Mouse (Mus musculus) forebrain, embryonic 11.5 days (tissue): ENCODE results near the gene Grb7. TPM values are rescaled to one million over a fixed set of nuclear protein-coding genes. Genes with fewer than 3 reads are reported as not detected.

Experiments used
- ATAC-seq: fragments of 200-750 bp; cut with Nextera tagmentation; replicated peaks from 2 replicates; pipeline ENCODE4 v1.8.0; 2017; ENCODE audit warnings: moderate TSS enrichment; ENCODE audit not compliant: low FRiP score
- DNase-seq: peaks from one replicate; pipeline ENCODE4 v3.0.0-alpha.2; 2017; ENCODE audit warnings: low spot score
- H3K27ac ChIP-seq: fragments of 300-500 bp; sonication (generic); 2 replicates; pipeline ENCODE4 v1.5.1; 2014; ENCODE audit warnings: low read depth, low read length
- H3K27me3 ChIP-seq: fragments of 300-500 bp; sonication (generic); 2 replicates; pipeline ENCODE4 v1.6.1; 2014; ENCODE audit warnings: mild to moderate bottlenecking, low read length, mixed read lengths; ENCODE audit not compliant: control insufficient read depth, insufficient read depth
- H3K36me3 ChIP-seq: fragments of 300-500 bp; sonication (generic); 2 replicates; pipeline ENCODE4 v1.6.1; 2014; ENCODE audit warnings: mild to moderate bottlenecking, low read length, moderate library complexity, mixed read lengths; ENCODE audit not compliant: control insufficient read depth, insufficient read depth
- H3K4me1 ChIP-seq: fragments of 300-500 bp; sonication (generic); replicated peaks from 2 replicates; pipeline ENCODE4 v1.6.1; 2014; ENCODE audit warnings: low read length, mixed read lengths; ENCODE audit not compliant: control insufficient read depth, insufficient read depth
- H3K4me2 ChIP-seq: fragments of 300-500 bp; sonication (generic); 2 replicates; pipeline ENCODE4 v1.6.1; 2014; ENCODE audit warnings: low read depth, mild to moderate bottlenecking, low read length, moderate library complexity, mixed read lengths; ENCODE audit not compliant: severe bottlenecking
- H3K4me3 ChIP-seq: fragments of 300-500 bp; sonication (generic); 2 replicates; pipeline ENCODE4 v1.5.1; 2014; ENCODE audit warnings: low read depth, low read length
- H3K9ac ChIP-seq: fragments of 300-500 bp; sonication (generic); 2 replicates; pipeline ENCODE4 v1.6.1; 2014; ENCODE audit warnings: low read length
- H3K9me3 ChIP-seq: fragments of 300-500 bp; sonication (generic); 2 replicates; pipeline ENCODE4 v1.6.1; 2016; ENCODE audit warnings: low read length, mixed read lengths; ENCODE audit not compliant: control insufficient read depth
- WGBS: fragments of 180-500 bp; shearing (Covaris S2); extraction: QIAGEN DNeasy Blood & Tissue Kit; methylation state at CpG from one replicate; pipeline ENCODE4 v1.1.7; 2014; 5-methylcytosine and 5-hydroxymethylcytosine counted together
- polyA plus RNA-seq: library from polyadenylated mRNA; unstranded; fragments of >200 nt; fragmentation: Nextera tagmentation; extraction: Ambion mirVana; gene quantifications from 2 replicates; pipeline ENCODE4 v1.2.1, GENCODE M21; 2014

The Grb7 gene
- polyA plus RNA-seq, 1 experiment from 2014 or later = 1.9 TPM

DNA sequence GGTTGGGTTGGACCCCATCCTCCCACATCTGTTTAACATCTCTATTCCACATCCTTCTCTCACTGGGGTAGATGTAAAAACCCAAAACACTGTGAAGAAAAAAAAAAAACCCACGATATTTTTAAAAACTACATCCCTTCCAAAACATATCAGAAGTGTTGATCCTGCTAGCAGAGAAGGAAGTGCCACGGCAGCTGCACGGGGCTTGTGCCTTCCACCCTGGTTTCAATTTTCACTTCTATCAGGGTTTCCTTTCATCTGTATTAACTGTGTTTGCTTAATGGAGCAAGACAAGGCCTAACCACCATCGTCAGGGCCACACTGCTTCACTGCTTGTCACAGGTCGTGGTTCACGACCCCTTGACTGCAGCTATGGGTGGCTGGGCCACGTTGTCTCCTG lies 46.8 kb downstream of the Grb7 start:
- H3K27me3 ChIP-seq = peaks cover 6% of the 10 kb centered on the region; the same call in 1 of the 2 replicates
- H3K9ac ChIP-seq = no peak overlapping the region
- no peaks in the 10 kb centered on the region for H3K9me3 ChIP-seq
- H3K4me1 ChIP-seq = 0 out of 2 replicates have a peak, but pooled peaks cover 5% of the 10 kb centered on the region
- no peak overlapping the region for H3K4me3 ChIP-seq
- DNase-seq = no peak
- no peak overlapping the region for H3K4me2 ChIP-seq
- WGBS = 17% methylated on average over 7 of the region's 7 CpGs
- ATAC-seq = no peak
- H3K27ac ChIP-seq = no peak overlapping the region
- no peaks in the 10 kb centered on the region for H3K36me3 ChIP-seq

DNA sequence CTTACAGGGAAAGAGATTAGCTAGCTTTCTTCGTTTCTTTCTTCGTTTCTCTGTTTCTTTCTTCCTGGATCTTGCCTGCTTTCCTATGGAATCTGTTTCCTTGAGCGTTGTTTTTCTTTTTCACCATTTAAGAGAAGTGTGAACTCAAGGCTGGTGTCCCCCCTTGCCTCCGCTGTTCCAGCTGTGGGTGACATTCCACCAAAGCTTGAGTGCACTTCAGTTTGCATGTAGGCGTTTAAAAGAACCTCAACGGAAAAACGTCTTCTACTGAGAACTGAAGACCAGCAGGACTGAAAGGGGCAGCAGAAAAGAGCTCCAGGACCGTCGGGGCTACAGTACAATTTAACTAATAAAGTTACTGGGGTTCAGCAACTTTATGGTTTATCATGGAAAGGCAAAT lies 47.2 kb downstream of the Grb7 start:
- ATAC-seq (no peak), DNase-seq (no peak)
- Histone ChIP-seq H3K27me3 (peaks cover 6% of the 10 kb centered on the region; the same call in 1 of the 2 replicates), H3K4me2 (no peak overlapping the region), H3K27ac (no peak overlapping the region), H3K36me3 (no peaks in the 10 kb centered on the region), H3K4me3 (no peak overlapping the region), H3K4me1 (0 out of 2 replicates have a peak, but pooled peaks cover 5% of the 10 kb centered on the region), H3K9ac (no peak overlapping the region), H3K9me3 (no peaks in the 10 kb centered on the region)
- WGBS = 70% methylated on average over 9 of the region's 9 CpGs

DNA sequence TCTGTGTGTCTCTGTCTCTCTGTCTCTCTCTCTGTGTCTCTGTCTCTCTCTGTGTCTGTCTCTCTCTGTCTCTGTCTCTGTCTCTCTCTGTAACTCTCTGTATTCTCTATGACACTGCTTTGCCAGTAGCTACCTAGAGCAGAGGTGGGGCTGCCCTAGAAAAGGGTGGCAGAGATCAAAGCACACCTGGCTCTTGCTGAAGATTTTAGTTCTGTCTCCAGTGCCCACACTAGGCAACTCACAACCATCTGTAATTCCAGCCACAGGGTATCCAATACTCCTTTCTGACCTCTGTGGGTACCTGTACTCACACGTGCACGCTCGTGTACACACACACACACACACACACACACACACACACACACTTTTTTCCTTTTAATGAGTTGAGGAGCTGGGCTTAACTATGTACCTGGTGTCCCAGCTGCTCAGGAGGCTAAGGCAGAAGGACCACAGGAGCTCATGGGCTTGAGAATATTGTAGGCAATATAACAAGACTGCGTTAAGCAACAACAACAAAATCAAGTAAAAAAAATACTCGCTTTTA lies 49.1 kb downstream of the Grb7 start:
- Histone ChIP-seq H3K4me3 (no peak overlapping the region), H3K4me2 (no peak overlapping the region), H3K4me1 (0 out of 2 replicates have a peak, but pooled peaks cover 5% of the 10 kb centered on the region), H3K27ac (no peak overlapping the region), H3K36me3 (no peaks in the 10 kb centered on the region), H3K27me3 (peaks cover 13% of the 10 kb centered on the region; the same call in 1 of the 2 replicates), H3K9me3 (no peaks in the 10 kb centered on the region), H3K9ac (no peak overlapping the region)
- ATAC-seq (no peak), DNase-seq (no peak)
- WGBS = 88% methylated on average over 5 of the region's 5 CpGs

DNA sequence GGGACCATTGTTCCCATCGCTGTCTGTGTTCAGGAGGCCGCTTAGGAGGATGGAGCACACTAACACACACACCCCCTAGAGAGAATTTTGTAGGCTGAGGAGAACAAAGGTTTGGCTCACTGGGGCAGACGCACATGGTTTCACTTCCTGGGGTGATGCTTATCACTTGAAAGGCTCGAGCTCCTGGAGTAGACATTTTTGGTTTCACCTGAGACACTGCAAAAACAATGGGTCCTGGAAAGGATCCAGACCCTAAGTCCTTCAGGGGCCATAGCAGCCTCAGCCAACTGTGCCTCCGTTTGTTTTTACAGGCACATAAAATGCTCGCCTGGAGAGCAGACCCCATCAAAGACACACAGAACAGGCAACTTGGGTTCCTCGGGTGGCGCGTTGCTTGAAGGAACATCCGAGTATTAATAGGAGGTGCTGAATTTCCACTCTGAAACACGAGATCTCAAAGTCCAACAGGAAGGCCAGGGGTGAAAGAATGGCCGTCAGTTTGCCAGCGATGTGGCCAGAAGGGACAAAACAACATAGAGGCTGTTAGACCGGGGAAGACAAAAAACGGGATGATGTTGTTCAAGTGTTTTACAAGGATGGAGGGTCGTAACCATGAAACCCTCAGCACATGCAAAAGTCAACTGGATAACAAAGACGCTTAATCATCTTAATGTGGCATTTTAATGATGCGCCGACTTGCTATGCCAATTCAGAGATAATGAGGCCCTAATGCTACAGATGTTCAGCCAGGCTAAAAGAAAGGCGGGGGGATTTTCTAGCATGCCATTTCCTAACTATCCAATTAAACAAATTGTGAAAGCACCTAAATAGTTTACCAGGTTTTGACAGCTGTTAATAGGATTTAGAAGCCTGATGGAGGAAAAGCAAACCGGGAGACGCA lies 51.4 kb downstream of the Grb7 start:
- H3K4me1 ChIP-seq = 0 out of 2 replicates have a peak, but pooled peaks cover 5% of the 10 kb centered on the region
- no peaks in the 10 kb centered on the region for H3K36me3 ChIP-seq
- H3K27me3 ChIP-seq = peaks cover 18% of the 10 kb centered on the region
- ATAC-seq (no peak), DNase-seq (no peak)
- 0 out of 2 replicates have a peak overlapping the region, but pooled peaks have one; percentile 25 for H3K27ac ChIP-seq
- no peak overlapping the region for H3K4me3 ChIP-seq
- 28% methylated on average over 22 of the region's 22 CpGs for WGBS
- H3K9ac ChIP-seq = no peak overlapping the region
- H3K4me2 ChIP-seq = no peak overlapping the region
- no peaks in the 10 kb centered on the region for H3K9me3 ChIP-seq

DNA sequence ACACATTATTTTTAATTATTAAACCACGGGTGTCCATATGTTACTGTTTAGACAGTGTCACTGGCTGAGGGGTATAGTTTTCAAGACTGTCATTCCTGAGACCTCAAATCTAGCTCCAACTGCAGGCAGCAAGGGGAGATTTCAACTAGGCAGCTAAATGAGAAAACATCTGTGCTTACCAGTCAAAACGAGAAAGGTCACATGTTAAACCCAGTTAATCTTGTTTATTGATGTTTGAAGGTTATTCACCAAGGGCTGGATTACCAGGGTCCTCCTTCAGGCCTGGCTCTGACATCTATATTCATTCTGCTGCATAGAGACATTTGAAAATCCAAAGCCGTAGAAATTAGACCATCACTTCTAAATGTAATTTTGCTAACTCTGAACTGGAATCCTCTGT lies 58.7 kb downstream of the Grb7 start:
- Histone ChIP-seq H3K9ac (no peak overlapping the region), H3K9me3 (no peaks in the 10 kb centered on the region), H3K27me3 (peaks cover 5% of the 10 kb centered on the region), H3K4me3 (no peak overlapping the region), H3K4me2 (no peak overlapping the region), H3K27ac (no peak overlapping the region), H3K4me1 (no peaks in the 10 kb centered on the region), H3K36me3 (no peaks in the 10 kb centered on the region)
- ATAC-seq (no peak), DNase-seq (no peak)
- WGBS = 72% methylated on average over 3 of the region's 3 CpGs

Other genes starting within 250 kb of the Grb7 start
- 16.1 and 18.2 TPM in 2 replicates for gene Cdk12, start 243.3 kb upstream of the Grb7 start, polyA plus RNA-seq
- 3.8 and 5.8 TPM in 2 replicates for gene Neurod2, start 116.7 kb upstream of the Grb7 start, polyA plus RNA-seq
- gene Ppp1r1b, start 98.0 kb upstream of the Grb7 start, polyA plus RNA-seq = 0.29 and 0.41 TPM in 2 replicates
- 38.1 and 39.9 TPM in 2 replicates for gene Stard3, start 88.0 kb upstream of the Grb7 start, polyA plus RNA-seq
- gene Tcap, start 62.6 kb upstream of the Grb7 start, polyA plus RNA-seq = not detected in 2 replicates
- not detected in 2 replicates for gene Pnmt, start 59.9 kb upstream of the Grb7 start, polyA plus RNA-seq
- gene Pgap3, start 45.9 kb upstream of the Grb7 start, polyA plus RNA-seq = 9.0 and 9.2 TPM in 2 replicates
- 19.7 and 23.2 TPM in 2 replicates for gene Erbb2, start 33.9 kb upstream of the Grb7 start, polyA plus RNA-seq
- gene Mien1, start 7.4 kb upstream of the Grb7 start, polyA plus RNA-seq = 111 and 112 TPM in 2 replicates
- gene Ikzf3, start 99.6 kb downstream of the Grb7 start, polyA plus RNA-seq = 0.08 TPM in 1 of 2 replicates, not detected in the other
- gene Zpbp2, start 104.7 kb downstream of the Grb7 start, polyA plus RNA-seq = 0.21 TPM in 2 replicates
- gene Ormdl3, start 141.0 kb downstream of the Grb7 start, polyA plus RNA-seq = 8.6 and 11.2 TPM in 2 replicates
- not detected in 2 replicates for gene Lrrc3c, start 151.9 kb downstream of the Grb7 start, polyA plus RNA-seq
- 0.96 and 1.5 TPM in 2 replicates for gene Gm12355, start 179.3 kb downstream of the Grb7 start, polyA plus RNA-seq
- not detected in 2 replicates for gene Gsdma3, start 180.0 kb downstream of the Grb7 start, polyA plus RNA-seq
- not detected in 2 replicates for gene Gsdma2, start 200.4 kb downstream of the Grb7 start, polyA plus RNA-seq
- not detected in 2 replicates for gene Gsdma, start 218.0 kb downstream of the Grb7 start, polyA plus RNA-seq
- gene Psmd3, start 236.2 kb downstream of the Grb7 start, polyA plus RNA-seq = 208 and 220 TPM in 2 replicates